Mouse (Mus musculus): ENCODE data around the gene Crlf2. TPM values are rescaled to one million over a fixed set of nuclear protein-coding genes. Genes with fewer than 3 reads are reported as not detected.

Gene Crlf2
- 65.4 TPM for polyA plus RNA-seq (2017; shearing (Covaris generic))

DNA sequence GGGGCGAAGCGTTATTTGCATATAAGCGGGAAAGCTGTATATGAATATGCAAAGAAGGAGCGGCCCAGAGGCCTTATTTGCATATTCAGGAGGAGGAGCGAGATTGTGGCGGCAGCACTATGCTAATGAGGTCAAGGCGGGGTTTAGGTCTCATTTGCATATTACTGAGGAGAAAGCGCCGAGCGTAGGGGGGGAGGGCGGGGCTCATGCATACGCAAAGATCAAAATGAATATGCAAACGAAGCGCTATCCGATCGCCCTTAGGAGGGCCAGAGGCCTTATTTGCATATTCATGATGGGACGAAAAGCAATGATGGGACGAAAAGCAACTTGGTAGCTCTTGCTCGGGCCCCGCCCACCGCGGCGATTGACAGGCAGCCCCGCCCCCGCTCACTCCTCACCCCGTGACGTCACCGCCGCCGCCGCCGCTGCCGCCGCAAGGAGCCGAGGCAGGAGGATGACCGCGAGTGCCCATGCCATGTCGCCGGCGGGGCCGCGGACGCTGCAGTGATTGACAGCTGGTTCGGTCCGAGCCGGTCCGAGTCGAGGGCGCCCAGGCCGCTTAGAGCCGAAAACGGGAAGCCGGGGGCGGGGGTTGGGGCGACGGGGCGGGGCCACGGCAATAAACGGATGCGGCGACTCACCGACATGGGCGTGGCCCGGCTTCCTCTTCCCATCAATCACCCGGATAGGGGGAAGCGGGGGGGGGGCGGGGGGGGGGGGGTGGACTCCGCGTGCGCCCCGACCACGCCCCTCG lies at the start of gene Crlf2:
Crlf2 (minus strand) TSS at position 590 of the 757 bp plus-strand sequence.

Other genes starting within 250 kb of the Crlf2 start
- gene Vmn2r16, start 228.8 kb downstream of the Crlf2 start, polyA plus RNA-seq (2017; shearing (Covaris generic)), result not detected
- gene Vmn2r17, start 139.3 kb downstream of the Crlf2 start, polyA plus RNA-seq (2017; shearing (Covaris generic)), result not detected
- 2.5 TPM for gene 5430403G16Rik, start 132.0 kb upstream of the Crlf2 start, polyA plus RNA-seq (2017; shearing (Covaris generic))
- gene 4930522L14Rik, start 192.9 kb upstream of the Crlf2 start, polyA plus RNA-seq (2017; shearing (Covaris generic)), result 9.9 TPM